Mouse (Mus musculus) cerebellum, postnatal 25 days (tissue): Measurements from ENCODE around the gene Gcc1.

Source experiments
- DNase-seq, 2 experiments: peaks; one replicate each; pipeline ENCODE4 v3.0.0; 2021; ENCODE audit warnings: mixed read lengths in 2 of 2

Gene Gcc1

DNA sequence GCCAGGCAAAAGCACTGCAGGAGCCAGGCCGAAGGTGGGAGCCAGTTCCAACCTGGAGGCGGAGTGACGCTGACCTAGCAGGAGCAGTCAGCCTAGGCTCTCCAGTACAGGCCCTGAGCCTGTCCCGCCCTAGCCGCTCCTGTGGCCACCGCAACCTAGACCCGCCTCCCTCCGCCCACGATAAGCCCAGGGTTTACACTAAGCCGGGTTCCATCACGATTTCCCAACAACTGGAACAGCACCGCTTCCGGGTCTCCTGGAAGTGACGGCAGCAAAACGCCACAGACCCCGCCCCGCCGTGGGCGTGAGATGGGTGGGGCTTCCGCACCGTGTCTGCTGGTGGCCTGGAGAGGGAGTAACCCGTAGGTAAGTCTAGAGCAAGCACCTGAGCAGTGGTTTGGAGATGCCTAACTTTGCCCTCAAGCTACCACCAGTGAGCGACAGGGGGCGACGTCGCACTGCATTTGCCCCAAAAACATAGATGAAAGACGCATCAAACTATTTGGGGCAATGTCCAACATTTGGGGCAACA lies 6.7 kb downstream of the Gcc1 start:
- peak; percentile 93 to 96 for DNase-seq

DNA sequence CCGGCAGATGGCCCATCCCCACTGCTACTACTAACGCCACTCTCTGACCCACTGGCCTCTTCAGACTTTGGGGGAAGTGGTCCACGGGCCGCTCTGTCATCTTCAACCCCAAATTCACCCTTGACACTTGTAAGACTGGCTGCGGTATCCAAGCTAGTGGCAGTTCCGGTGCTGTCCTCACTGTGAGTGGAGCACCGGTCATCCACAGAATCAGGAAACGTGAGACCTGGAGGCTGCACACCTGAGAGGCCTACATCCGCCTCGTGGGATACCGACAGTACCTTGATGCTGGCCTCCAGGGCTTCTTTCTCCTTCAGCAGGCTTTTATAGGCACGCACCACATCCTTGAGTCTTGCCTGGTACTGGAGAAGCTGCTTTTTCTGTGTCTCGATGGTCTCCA lies 7.3 kb downstream of the Gcc1 start:
- DNase-seq = peak in 1 of 2 experiments; percentile 27

DNA sequence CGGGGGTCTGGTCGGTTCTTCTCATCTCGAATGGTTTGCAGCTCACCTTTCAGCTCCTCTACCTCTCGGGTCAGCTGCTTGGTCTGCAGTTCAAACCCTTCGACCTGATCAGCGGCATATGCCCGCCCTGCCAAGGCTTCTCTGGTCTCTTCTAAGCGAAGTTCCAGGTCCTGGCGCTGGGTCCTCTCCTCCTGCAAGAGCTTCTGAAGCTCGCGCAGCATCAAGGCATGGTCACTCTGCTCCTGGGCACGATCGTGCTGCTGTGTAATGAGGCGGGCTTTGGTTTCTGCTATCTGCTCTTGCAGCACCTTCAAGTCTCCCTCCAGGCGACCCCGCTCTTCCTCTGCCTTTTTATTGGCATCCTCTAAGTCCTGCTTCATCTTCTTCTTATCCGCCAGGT lies 7.8 kb downstream of the Gcc1 start:
- DNase-seq = peak; percentile 21 to 28

DNA sequence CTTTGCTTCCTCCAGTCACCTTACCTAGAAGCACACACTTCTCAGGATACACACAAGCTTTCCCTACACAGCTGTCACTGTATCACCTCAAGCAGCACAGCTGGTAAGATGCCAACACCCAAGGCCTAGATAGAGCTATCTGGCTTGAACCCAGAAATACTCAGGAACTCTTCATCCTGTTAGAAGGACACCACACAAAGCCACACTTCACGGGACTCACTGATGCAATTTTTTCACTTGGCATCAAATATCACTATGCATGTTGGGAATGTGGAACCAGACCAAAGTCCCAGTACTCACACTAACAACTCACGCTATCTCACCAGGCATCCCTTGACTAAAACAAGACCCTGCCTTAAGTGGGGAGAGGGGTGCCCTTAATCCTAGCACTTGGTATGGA lies 8.5 kb downstream of the Gcc1 start:
- DNase-seq = no peak

DNA sequence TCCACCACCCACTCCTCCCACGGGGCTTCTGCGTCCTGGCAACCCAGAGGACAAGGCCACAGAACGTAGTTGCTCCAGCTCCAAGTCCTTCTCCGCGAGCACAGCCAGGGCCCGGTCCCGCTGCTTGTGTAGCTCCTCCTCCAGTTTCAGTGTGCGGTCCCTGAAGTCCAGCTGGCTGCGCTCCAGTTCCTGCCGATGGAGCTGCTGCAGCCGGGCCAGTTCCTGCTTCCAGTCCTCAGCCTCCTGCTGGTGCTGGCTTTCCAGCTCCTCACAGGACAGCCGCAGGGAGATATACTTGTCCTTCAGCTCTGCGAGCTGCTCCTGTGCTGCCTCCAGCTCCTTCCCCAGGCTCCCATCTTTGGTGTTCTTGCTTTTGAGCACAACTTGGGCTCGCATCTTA lies 9.7 kb downstream of the Gcc1 start:
- DNase-seq = peak; percentile 92 to 94

DNA sequence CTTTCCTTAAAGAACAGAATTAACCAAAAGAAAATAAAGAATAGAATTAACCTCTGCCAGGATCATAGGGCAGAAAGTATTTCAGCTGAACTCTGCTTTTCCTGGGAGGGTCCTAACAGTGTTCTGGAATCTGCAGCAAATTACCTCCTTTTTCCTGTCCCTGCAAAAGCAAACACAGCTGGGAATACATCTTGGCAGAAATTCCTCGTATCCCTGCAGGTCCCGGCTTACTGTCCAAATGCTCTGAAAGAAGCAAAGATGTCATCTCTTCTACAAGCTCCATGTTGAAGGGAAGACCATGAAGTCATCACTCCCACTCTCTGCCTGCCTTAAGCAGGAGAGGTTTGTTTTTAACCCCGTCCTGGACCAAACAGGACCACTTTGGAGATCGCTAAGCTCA lies 11.2 kb downstream of the Gcc1 start:
- DNase-seq = no peak

DNA sequence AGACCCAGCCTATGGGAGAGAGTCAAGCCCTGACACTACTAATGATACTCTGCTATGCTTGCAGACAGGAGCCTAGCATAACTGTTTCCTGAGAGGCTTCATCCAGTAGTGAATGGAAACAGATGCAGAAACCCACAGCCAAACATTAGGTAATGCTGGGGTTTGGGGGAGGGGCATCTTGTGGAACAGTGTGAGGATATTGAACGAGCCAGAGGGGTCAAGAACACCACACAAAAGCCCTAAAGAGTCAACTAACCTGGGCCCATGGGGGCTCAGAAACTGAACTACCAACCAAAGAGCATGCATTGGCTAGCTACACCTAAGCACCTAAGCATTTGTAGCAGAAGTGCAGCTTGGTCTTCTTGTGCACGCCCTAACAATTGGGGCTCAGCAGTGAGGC lies 17.0 kb downstream of the Gcc1 start:
- DNase-seq = no peak

DNA sequence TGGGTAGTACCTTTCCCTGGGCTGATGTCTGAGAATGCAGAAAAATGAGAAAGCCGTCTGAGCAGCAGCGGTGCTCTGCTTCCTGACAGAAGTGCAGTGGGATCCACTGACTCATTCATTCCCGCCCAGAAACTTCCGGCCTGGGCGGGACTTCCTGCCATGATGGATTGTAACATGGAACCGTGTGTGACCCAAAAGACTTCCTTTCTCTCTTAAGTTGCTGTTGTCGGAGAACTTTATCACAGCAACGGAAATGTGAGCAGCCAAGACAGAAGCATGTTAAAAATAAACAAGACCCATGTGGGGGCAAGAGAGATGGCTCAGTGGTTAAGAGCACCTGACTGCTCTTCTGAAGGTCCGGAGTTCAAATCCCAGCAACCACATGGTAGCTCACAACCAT lies 18.1 kb downstream of the Gcc1 start:
- DNase-seq = no peak

DNA sequence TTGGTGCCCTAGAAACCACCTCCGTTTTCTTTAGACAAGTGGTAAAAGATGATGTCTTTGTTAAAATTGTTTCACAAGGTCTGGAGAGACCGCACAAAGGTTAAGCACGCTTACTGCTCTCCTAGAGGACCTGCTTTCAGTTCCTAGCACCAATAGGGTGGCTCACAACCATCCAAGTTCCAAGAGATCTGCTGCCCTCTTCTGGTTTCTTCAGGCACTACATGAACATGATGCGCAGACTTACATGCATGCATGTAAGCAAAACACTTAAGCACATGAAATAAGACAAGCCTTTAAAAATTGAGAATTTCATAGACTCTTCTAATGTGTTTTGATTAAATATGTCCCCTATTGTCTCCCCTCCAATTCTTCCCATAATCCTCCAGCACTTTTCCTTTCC lies 28.4 kb downstream of the Gcc1 start:
- peak in 1 of 2 experiments; percentile 23 for DNase-seq

DNA sequence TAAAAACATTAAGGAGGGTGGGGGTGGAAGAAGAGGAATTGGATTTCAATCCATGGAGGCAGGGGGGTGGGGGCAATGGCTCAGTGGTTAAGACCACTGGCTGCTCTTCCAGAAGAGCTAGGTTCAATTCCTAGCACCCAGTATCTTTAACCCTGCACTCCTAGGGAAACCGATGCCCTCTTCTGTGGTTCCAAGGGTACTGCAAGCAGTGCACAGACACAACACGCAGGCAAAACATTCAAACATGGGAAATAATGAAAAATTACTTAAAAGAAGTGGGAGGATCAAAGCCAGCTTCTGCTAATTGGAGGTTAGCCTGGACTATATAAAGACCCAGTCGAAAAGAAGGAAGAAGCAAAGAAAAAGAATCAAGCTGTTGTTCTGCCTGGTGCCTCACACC lies 29.5 kb downstream of the Gcc1 start:
- no peak for DNase-seq

DNA sequence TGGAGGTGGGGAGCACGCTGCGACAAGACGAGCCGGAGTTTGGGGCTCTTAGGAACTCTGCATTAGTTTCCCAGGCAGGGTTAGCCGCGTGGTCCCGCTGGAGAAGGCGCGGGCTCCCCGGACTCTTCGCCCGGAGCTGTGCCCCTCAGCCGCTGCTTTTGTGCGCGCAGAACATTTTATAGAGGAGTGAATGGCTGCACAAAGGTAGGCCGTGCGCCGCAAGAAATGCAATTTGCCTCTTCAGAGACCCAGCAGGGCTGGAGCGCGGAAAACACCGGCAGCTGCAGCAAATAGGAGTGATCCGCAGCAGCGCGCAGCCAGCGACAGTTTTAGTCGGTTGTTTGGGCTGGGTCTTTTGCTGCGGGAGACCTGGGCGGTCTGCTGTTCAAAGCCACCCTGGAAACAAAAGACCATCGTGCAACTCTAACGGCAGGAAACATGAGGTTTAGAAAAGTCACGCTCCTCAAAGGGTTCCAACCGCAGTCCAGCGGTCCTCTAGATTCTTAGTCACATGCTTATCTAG lies 30.4 kb downstream of the Gcc1 start, which contains the start of gene Zfp800:
Gene Zfp800, minus strand, starts transcription at position 325 of the 523 bp plus-strand sequence.
- DNase-seq = peak; percentile 37 to 46

DNA sequence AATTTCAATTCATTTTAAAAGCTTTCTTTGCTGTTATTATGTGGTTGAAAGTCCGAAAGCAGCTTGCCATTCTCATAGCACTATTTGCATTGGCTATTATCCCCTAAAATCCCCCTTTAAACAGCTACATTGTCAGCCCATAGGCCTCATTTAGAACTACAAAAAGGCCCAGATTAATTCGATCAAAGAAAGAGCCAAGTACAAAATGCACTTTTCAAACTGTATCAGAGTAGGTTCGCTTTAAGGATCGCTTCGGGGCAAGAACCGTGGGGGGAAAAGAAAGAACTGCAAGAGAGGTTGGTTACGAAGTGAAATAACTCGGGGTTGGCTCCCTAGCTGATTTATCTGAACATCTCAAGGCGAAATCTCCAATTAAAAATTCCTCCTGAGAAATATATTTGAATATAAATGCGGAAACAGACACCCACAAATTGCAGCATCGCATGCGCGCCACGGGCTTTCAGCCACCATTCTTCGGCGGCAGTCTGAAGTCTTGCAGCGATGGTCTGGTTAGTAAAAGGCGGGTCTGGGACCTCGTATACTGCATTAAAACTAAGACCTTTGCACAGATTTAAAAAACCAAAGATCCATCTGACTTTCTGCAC lies 31.2 kb downstream of the Gcc1 start:
- DNase-seq = peak; percentile 22 to 37

DNA sequence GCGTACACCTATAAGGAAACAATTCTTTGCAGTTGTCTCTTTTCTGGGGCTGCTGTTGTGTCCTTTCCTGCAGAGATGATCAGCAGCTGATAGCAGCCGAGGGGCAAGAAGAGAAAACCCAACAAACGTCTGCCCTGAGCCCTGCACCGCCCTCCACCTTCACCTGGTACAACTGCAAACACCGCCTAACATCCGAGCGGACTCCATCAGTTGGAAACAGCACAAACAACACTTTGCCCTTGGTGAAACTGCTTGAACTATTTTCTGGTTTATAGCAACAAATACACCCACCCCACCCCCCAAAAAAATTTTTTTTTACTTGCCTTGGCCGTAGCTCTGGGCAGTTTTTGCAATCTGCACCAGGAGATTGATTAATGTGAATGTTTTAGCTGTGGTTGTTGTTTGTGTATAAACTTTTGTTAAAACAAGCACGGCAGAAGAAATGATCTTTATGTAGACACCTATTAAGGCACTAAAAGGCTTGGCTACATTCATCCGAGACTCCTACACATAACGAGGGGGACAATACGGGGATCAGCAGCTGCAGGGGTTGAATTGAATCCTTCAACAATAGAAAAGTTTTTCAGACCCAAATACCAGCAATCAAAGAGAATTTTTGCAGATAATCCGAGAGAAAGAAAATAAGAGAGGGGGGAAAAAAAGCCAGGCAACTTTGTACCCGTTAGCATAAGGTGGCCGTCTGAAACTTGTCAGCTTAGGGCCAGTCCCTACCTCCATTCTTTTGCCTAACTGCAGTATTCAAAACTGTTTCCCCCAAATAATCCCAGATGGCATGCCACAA lies 31.9 kb downstream of the Gcc1 start:
- no peak for DNase-seq

DNA sequence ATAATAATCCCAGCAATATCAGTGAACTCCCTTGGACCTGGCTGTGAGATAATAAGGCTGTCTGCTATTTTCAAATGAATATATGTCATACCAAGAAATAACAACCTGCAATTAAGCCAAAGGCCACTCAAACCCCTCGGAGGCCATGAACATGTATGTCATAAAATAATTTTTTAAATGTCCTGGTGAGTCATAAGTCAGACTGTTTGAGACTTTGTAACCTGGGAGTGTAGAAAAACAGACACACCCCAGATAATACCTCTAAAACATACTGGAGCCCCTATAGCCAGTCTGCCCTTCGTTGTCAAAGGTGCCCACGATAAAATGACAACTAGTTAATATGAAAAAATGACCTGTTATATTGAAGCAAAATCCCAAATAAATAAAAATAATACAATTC lies 39.2 kb downstream of the Gcc1 start:
- DNase-seq = no peak

DNA sequence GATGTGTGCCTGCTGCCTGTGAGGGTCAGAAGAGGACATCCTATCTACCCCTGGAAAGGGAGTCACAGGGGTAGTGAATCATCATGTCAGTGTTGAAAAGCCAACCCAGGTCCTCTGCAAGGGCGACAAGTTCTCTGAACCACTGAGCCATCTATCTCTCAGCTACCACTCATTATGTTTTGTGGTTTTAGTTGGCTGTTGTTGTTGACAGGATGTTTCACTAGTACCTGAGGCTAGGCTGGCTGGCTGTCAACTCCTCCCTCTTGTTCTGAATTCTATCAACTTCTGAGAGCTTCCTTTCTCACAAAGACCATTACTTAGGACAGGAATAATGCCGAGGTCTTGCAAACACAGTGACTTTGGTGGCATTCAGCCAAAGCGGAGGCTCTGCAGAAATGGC lies 43.0 kb downstream of the Gcc1 start:
- no peak for DNase-seq

DNA sequence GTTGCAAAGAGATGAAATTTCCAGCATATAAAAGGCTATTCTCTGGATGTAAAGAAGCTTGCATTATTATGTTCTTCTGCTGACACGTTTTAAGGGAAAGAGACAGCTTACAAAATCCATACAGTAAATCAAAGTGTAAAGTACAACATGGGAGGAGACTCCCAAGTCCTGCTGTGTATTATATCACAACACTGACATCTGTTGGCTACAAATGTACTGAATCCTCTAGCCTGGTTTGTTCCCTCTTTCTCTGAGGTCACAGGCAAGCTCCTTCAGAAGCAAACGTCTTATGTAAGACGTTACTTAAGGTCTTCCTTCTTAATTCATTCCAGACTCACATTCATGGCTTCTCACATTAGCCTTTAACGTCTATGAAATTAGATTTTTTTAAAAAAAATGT lies 46.2 kb downstream of the Gcc1 start:
- DNase-seq = no peak

DNA sequence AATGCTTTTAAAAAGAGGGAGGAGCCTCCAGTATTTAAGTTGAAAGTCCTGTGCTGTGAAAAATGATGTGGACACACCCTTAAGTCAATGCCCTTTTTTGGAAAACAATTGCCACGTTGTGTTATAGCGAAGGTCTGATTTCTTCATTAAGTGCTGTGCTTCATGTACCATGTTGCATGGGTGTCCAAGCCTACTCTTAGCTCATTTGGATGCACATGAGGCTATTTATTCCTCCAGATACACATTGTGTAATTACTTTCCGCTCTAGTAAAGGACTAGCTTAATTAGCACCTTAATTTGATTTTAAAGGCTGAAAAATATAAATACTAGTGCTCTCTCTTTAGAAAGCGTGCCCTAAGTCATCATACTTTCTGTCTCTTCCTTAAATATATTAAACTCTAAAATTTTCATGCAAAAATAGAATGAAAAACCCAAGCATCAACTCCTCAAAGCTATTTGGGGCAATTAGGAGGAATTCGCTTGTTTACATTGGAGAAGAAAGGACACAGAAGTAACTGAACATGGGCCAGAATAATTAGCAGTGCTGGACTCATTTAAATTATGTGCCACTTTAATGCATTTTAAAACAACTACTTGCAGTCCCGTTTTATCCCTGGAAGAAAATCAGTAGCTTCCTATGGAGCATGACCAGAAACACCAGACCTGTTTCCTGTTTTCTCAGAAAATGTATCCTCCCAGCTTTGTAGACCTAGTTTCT lies 58.1 kb downstream of the Gcc1 start:
- no peak for DNase-seq

DNA sequence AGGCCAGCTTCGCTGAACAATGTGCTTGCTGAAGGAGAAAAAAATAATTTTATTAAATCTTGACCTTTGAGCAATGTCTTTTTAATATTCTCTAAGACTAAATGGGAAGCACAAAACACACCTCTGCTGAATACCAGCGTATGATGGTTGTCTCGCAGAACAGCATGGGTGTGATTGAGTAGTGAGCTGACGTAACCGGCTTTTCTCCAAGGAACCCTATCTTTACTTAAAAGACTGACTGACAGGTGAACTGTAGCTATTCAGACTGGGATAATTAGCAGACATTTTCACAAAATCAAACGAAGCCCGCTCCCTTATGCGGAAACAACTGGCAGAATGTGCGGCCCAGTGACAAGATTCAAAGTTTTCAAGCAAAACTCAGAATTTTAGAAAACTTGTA lies 60.6 kb downstream of the Gcc1 start:
- no peak for DNase-seq
